Mouse (Mus musculus) gastrocnemius, postnatal 25 days (tissue): ENCODE measurements around the gene Tmem33. TPM values are rescaled to one million over a fixed set of nuclear protein-coding genes. Genes with fewer than 3 reads are reported as not detected.

Experiments used
- DNase-seq: peaks from one replicate; pipeline ENCODE4 v3.0.0; 2022
- total RNA-seq, 2 experiments: library from RNA; stranded (reverse); gene quantifications; 1 replicate in 1 of 2; 2 replicates in 1 of 2; pipeline ENCODE4 v1.2.3; 2021

Gene Tmem33
- total RNA-seq, 2 experiments from 2014 or later = 23.0 to 30.3 TPM

- DNase-seq = no peak
These were observed 4.7 kb upstream of the Tmem33 start for GRCm38 (mm10) chr5:67255664-67256063.

DNA sequence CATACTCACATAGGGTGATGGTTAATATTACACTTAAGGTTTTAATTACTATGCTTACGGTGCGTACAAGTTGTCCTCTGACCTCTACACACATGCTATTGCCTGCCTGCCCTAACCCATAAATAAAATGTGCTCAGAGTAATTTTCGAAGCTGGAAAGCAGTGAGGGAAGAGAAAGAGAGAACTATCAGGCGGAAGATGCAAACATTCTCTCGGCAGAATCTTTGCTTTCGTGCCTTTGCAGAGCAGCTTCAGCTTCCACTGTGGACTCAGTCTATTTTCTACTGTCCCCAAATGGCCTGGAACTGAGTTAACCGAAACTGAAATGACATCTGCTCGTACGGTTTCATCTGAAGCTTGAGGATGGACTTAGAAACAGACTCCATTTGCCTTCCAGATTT lies 1.9 kb upstream of the Tmem33 start:
- no peak for DNase-seq

GRCm38 (mm10) chr5:67260159-67260530 lies 220 bp upstream of the Tmem33 start:
- no peak for DNase-seq

GRCm38 (mm10) chr5:67262964-67263363 lies 2.6 kb downstream of the Tmem33 start:
- DNase-seq = no peak

DNA sequence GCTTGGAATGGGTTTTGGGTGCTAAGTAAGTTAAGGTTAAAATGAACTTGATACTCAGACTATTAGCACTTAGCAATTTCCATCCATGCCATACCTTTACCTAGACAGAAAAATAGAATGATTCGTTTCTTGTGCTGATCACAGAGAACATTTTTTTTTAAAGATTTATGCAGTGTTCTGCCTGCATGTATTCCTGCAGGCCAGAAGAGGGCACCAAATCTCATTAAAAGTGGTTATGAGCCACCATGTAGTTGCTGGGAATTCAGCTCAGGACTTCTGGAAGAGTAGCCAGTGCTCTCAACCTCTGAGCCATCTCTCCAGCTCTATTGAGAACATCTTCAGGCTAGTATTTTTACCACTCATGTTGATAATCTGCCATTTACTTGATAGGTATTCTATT lies 5.7 kb downstream of the Tmem33 start:
- no peak for DNase-seq

DNA sequence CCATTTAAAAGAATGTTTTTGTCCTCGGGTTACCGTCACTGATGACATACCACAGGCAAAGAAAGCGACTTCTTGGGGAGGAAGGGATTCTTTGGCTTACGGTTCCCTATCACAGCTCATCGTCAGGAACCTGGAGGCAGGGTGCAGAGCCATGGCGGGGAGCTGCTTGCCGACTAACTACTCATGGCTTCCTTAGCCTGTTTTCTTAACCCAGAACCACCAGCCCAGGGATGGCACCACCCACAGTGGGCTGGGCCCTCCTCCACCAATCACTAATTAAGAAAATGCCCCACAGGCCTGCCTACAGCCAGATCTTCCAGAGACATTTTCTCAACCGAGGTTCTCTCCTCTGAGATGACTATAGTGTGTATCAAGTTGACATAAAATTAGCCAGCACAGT lies 8.9 kb downstream of the Tmem33 start:
- DNase-seq = no peak

GRCm38 (mm10) chr5:67279407-67279806 lies 19.0 kb downstream of the Tmem33 start:
- DNase-seq = no peak

DNA sequence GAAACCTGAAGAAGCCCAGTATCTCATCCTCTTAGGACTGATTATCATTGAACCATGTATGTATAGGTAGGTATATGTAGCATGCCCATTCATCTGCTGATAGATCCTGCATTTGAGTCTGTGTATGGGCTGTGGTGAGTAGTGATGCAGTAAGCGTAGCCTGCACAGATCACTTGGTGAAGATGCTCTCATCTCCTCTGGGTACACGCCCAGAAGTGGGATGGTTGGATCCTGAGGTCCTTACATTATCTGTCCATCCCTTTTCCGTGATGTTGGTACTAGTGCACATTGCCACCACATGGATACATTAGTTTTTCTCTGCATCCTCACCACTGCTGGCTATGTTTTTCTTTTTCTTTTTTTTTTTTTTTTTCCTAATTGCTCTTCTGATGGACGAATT lies 19.5 kb downstream of the Tmem33 start:
- no peak for DNase-seq

DNA sequence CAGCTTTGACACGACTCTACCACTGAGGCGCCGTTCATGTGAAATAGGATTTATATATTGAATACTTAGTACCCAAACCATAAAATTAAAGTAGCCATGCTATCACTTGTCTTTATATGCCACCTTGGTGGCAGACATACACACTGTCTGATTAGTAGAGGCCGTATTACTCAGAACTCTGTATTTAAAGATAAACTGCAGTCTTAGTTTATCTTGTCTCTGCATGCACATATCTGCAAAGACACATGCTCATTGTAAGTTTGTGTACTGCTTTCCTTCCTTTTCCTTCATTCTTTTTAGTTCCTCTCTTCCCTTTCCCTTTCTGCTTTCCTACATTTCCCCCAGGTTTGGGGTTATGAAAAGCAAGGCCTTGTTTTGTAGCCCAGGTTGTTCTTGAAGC lies 20.0 kb downstream of the Tmem33 start:
- no peak for DNase-seq

DNA sequence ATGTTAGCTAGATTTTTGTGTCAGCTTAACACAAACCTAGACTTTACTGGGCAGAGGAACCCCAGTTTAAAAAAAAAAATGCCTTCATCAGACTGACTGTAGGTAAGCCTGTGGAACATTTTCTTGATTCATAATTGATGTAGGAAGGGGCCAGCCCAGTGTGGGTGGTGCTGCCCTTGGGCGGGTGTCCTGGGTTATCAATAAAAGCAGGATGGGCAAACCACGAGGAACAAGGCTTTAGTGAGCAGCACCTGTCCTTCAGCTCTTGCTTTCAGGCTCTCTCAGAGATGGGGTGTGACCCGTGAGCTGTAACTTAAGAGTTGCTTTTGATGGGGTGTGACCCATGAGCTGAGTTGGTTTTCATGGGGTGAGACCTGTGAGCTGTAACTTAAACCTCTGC lies 34.7 kb downstream of the Tmem33 start:
- DNase-seq = no peak

- no peak for DNase-seq
These were observed 35.3 kb downstream of the Tmem33 start for GRCm38 (mm10) chr5:67295682-67296081.

GRCm38 (mm10) chr5:67296171-67296570 lies 35.8 kb downstream of the Tmem33 start:
- no peak for DNase-seq

GRCm38 (mm10) chr5:67297026-67297813 lies 36.9 kb downstream of the Tmem33 start:
- DNase-seq = no peak

DNA sequence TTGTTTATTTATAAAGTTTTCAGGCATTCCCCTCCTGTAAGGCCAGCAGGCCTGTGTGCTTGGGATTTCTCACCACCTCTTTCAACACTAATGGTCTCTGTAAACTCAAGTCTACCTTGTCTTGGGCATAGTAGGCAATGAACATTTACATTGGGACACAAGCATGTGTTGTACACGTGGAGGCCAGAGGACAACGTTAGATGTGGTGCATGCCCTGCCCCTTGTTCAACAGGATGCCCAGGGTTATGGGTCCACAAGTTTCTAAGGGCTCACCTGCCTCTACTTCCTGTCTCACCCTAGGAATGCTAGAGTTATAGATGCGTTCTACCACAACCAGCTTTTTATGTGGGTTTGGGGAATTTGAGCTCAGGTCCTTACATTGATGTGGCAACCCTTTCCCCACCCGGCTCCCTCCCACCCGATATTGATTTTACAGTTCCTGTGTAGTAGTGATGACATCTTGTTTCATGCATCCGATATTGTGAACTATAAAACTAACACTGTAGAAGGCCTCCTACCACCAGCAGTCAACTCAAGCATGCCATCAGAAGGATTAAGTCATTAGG lies 39.6 kb downstream of the Tmem33 start:
- DNase-seq = no peak

DNA sequence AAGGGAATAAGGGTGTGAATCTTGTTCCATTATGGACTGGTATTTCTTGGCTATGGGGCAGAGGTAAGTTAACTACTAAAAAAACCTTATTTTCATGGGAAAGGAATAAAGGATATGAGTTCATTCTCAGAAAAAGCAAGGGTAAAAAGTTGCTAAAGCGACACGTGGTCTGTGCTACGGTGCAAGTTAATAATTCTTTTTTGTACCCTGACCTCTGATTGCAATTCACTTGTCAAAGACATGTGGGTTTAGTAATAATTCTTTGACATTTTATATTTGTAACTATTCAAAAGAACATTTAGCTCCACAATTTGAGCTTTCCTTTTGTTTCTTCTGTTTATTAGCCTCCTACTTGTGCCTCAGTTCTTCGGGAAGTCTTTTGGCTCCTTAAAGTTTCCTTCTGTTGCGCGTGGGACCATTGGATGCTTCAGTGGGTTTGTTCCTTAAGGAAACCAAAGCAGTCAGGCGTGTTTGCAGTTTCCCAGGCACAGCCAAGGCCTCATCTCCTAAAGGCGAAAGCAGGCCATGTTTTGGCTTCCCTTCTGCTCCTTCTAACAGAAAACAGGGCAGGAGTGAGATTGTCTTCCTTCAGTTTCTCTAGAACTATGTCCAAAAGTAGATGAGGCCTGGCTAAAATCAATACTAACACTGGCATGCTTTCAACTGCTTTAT lies 40.7 kb downstream of the Tmem33 start:
- DNase-seq = no peak

- no peak for DNase-seq
These were observed 41.5 kb downstream of the Tmem33 start for GRCm38 (mm10) chr5:67301722-67302331.

DNA sequence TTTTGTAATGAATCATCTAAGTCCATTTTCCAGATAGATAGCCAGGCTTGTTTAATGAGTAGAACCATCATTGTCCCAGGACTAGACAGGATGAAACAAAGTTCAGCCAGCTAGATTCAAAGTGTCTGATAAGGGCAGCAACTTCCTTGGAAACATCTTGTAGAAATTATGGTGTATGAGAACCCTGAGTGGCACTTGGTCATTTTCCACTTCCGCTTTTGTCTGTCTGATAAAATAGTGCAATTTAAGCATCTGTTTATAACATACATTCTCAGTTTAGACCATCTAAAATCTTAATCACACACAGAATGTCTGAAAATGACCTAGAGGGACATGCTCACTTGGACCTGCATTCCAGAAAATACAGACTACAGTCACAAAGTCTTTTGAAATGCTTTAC lies 43.5 kb downstream of the Tmem33 start:
- DNase-seq = no peak

GRCm38 (mm10) chr5:67306698-67307521 lies 46.5 kb downstream of the Tmem33 start, which contains the start of gene Slc30a9:
Gene Slc30a9 (plus strand): TSS chr5:67306955.
- peak; percentile 91 for DNase-seq

GRCm38 (mm10) chr5:67307659-67308222 lies 47.4 kb downstream of the Tmem33 start:
- DNase-seq = no peak

DNA sequence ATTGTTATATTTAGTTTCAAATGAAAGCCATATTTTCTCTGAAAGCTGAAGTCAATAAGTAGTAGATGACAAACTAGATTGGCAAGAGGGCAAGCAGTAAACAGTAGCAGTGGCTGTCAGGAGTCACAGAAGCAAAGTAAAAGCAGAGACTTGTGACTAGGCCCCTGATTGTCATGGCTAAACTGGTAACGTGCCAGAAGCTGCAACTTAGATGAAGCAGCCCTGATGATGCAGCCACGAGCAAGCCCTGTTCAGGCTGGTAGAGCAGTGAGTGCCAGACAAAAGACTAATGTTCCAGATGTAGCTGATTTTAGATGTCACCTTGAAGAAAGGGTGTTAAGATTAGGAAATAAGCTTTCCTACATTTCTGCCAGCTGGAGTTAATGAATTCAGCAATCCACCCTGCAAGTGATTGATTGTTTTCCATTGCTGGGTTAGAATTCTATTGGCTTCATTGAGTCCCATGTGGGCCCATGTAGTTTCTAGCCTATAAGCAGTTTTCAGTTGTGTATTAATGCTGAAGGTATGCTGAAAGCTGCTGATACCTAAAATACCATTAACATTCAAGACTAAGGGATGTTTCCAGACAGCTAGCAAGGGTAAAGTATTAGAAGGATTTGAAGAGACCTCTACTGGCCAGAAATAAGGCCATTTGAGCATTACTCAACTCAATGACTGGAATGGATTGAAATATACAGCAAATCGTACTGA lies 51.6 kb downstream of the Tmem33 start:
- no peak for DNase-seq

- DNase-seq = no peak
These were observed 52.1 kb downstream of the Tmem33 start for GRCm38 (mm10) chr5:67312522-67312851.
